Mouse (Mus musculus) thymus, postnatal 4 days (tissue): ENCODE data around the gene Mageh1.
"Not testable (repeated sequence)": the region's sequence is repeated elsewhere in the genome, so short reads cannot be mapped to it uniquely, and the experiment has no call there.

ENCODE experiments used
- DNase-seq: peaks from one replicate; pipeline ENCODE4 v3.0.0; 2021

The Mageh1 gene

DNA sequence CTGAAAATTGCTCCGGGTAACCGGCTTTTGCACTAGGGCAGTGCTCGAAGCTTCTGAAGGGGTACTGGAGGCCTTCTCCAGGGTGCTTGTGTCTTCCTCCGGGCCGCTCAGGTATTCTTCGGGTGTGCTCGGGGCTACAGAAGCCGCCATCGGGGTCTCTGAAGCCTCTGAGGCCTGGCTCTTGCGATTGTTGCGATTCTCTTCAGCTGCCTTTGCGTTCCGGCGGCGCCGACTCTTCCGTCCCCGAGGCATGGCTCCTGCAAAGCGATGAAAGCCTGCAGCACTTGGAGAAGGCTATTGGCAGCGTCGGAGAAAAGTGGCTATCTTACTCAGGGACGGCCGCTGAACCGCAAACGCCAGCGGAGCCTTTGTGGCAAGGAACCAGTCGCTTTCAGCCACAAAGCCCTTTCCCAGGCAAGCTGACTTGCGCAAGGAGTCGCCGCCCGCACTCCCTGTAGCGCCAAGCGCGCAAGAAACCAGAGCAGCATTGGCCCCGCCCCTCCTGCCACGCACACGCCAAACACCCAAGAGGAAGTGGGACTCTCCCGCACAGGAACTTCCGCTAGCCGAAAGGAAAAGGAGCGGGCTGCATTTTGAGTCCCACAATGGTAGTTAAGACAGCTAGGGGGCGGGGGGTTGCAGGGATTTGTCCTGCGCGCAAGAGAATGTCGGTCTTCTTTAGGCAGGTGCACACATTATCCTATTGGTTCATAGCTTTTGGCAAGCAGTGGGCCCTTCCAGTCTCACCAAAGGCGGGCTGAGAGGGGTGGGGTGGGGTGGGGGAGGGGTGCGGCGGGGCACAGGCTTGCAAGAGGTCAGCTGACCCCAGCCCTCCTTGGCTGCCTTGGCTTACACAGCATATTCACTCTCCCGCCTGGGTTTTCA lies at the start of gene Mageh1:
TSS of gene Mageh1 (minus strand) at position 489 of the 885 bp plus-strand sequence.
- DNase-seq: peak; percentile 19

GRCm38 (mm10) chrX:153037972-153038744 lies 783 bp upstream of the Mageh1 start:
- not testable (repeated sequence) for DNase-seq

GRCm38 (mm10) chrX:153031547-153031946 lies 5.8 kb downstream of the Mageh1 start:
- not testable (repeated sequence) for DNase-seq

DNA sequence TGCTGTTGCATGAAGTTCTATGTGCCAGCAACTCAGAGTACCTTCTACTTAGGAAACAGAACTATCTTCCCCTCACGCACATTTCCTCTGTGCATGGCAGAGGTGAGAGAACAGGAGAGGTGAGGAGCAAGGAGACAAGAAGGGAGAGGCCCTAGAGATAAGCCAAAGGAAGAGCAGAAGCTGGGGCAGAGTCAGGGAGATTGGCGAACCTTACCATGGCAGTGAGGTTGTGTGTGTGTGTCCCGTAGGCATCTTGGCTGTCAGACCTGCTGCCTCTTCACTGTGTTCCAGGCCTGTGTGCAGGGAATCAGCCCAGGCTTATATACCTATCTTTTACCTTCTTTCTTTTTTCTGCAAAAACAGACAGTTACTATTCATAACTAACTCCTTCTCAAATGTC lies 11.7 kb downstream of the Mageh1 start:
- not testable (repeated sequence) for DNase-seq

DNA sequence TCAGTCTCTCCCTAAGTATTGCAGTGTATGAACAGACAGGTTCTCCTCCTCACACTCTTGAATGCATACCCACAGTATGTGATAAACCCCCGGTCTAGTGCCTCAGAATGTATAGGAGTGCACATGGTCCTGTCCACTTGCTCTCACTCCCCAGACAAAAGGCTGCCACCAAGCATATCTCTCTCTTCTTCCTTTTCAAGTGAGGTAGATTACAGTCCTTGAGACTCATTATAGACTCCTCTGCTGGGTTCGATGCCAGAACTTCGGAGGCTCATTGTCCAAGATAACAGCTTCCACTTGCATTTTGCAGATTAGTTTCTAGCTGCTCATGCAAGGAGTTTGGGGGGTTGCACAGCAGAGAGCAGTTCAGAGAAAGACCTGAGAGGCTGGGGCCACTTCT lies 12.1 kb downstream of the Mageh1 start:
- DNase-seq: not testable (repeated sequence)

DNA sequence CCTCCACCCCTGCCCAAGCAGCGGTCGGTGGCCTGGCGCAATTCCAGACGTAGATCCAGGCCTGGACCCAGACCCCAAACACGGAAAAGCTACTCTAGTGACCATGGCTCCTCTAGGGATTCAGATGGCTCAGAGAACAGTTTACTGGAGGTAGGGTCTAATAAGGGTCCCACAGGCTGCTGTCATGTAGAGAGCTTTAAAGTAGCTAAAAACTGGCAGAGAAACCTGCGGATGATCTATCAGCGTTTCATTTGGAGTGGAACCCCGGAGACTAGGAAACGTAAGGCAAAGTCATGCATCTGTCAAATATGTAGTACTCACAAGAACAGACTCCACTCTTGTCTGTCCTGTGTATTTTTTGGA lies 29.7 kb downstream of the Mageh1 start:
- DNase-seq: no peak

DNA sequence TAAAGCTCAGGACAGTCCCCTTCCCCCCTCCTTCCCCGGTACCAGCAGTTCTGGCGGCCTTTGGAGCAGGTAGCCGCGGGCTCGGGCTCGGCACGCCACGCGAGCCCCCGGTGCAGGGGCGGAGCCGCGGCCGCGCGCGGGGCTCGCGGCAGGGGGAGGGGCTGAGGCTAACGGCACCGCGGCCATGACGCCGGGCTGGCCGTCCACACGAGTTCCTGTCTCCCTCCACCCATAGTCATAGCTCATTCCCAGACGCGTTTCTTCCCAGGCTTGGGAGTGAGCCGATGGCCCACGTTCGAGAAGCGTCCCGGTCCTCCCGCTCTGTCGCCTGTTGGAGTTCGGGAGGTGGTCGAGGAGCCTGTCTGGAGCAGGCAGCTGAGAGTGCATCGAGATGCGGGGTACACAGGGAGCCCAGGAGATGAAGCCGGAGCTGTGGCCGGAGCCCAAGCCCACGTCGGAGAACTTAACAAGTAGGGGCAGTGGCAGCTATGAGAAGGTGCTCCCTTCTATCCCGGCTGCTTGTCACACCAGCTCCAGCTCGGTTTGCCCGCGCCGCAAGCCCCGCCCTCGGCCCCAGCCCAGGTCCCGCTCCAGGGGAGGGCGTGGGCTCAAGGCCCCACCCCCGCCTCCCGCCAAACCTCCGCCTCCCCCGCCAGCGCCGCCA lies 30.2 kb downstream of the Mageh1 start:
- peak; percentile 51 for DNase-seq

GRCm38 (mm10) chrX:153006387-153006841 lies 31.0 kb downstream of the Mageh1 start, which contains the start of gene Usp51:
Usp51 (plus strand) TSS chrX:153006469.
- DNase-seq: peak; percentile 18

DNA sequence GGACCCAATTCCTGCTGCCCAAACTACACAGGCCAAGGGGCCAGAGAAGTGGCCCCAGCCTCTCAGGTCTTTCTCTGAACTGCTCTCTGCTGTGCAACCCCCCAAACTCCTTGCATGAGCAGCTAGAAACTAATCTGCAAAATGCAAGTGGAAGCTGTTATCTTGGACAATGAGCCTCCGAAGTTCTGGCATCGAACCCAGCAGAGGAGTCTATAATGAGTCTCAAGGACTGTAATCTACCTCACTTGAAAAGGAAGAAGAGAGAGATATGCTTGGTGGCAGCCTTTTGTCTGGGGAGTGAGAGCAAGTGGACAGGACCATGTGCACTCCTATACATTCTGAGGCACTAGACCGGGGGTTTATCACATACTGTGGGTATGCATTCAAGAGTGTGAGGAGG lies 41.3 kb downstream of the Mageh1 start:
- DNase-seq: not testable (repeated sequence)

- not testable (repeated sequence) for DNase-seq
Observed at GRCm38 (mm10) chrX:152989852-152990251, 47.5 kb downstream of the Mageh1 start.
